Mouse (Mus musculus): ENCODE results near the gene Pgm2.

Gene Pgm2

GRCm38 (mm10) chr5:64092748-64093292, at the start of gene Pgm2:
Gene Pgm2, plus strand, starts transcription at chr5:64092950.
- WGBS, result 1% methylated on average over 43 of the region's 43 CpGs

- 40% methylated on average over 5 of the region's 5 CpGs for WGBS
Measured at GRCm38 (mm10) chr5:64043694-64044453, 48.9 kb upstream of the Pgm2 start.

GRCm38 (mm10) chr5:64044790-64045189, 48.0 kb upstream of the Pgm2 start:
- WGBS, result 33% methylated on average over 18 of the region's 18 CpGs

- WGBS, result 17% methylated on average over 8 of the region's 8 CpGs
Measured at GRCm38 (mm10) chr5:64045502-64045901, 47.2 kb upstream of the Pgm2 start.

- 70% methylated on average over 11 of the region's 11 CpGs for WGBS
Measured at GRCm38 (mm10) chr5:64046995-64047394, 45.8 kb upstream of the Pgm2 start.

- 88% methylated on average over 6 of the region's 6 CpGs for WGBS
Measured at GRCm38 (mm10) chr5:64047921-64048320, 44.8 kb upstream of the Pgm2 start.

- 78% methylated on average over 3 of the region's 3 CpGs for WGBS
Measured at GRCm38 (mm10) chr5:64048605-64049004, 44.1 kb upstream of the Pgm2 start.

- 78% methylated on average over 5 of the region's 5 CpGs for WGBS
Measured at GRCm38 (mm10) chr5:64049256-64049655, 43.5 kb upstream of the Pgm2 start.

- WGBS, result 88% methylated on average over 5 of the region's 5 CpGs
Measured at GRCm38 (mm10) chr5:64053010-64053409, 39.7 kb upstream of the Pgm2 start.

- 96% methylated on average over 6 of the region's 6 CpGs for WGBS
Measured at GRCm38 (mm10) chr5:64056210-64056609, 36.5 kb upstream of the Pgm2 start.

- 67% methylated on average over 8 of the region's 8 CpGs for WGBS
Measured at GRCm38 (mm10) chr5:64060881-64061280, 31.9 kb upstream of the Pgm2 start.

- 61% methylated on average over 7 of the region's 7 CpGs for WGBS
Measured at GRCm38 (mm10) chr5:64061643-64062042, 31.1 kb upstream of the Pgm2 start.

GRCm38 (mm10) chr5:64062882-64063621, 29.7 kb upstream of the Pgm2 start:
- WGBS, result 78% methylated on average over 4 of the region's 4 CpGs

- WGBS, result 47% methylated on average over 11 of the region's 11 CpGs
Measured at GRCm38 (mm10) chr5:64063622-64064355, 29.0 kb upstream of the Pgm2 start.

- 45% methylated on average over 3 of the region's 3 CpGs for WGBS
Measured at GRCm38 (mm10) chr5:64064401-64064800, 28.3 kb upstream of the Pgm2 start.

- WGBS, result 92% methylated on average over 6 of the region's 6 CpGs
Measured at GRCm38 (mm10) chr5:64065497-64066046, 27.2 kb upstream of the Pgm2 start.

GRCm38 (mm10) chr5:64066159-64066558, 26.6 kb upstream of the Pgm2 start:
- WGBS, result 92% methylated on average over 2 of the region's 2 CpGs

- 68% methylated on average over 2 of the region's 2 CpGs for WGBS
Measured at GRCm38 (mm10) chr5:64067576-64067975, 25.2 kb upstream of the Pgm2 start.

- WGBS, result 15% methylated on average over 4 of the region's 4 CpGs
Measured at GRCm38 (mm10) chr5:64070081-64070673, 22.6 kb upstream of the Pgm2 start.

GRCm38 (mm10) chr5:64070742-64071476, 21.8 kb upstream of the Pgm2 start:
- WGBS, result 39% methylated on average over 2 of the region's 2 CpGs

- 60% methylated on average over 3 of the region's 3 CpGs for WGBS
Measured at GRCm38 (mm10) chr5:64074455-64074854, 18.3 kb upstream of the Pgm2 start.

Data from cerebral cortex, adult 2 months (tissue).